Mouse (Mus musculus): ENCODE results near the gene Msi2. TPM values are rescaled to one million over a fixed set of nuclear protein-coding genes. Genes with fewer than 3 reads are reported as not detected.

The Msi2 gene
- polyA plus RNA-seq, 1 experiment: 18.3 TPM

GRCm38 (mm10) chr11:88485088-88485487, 233.2 kb downstream of the Msi2 start:
- TF ChIP-seq GATA1 (IDR thresholded peaks at IDR 0.05; ENCODE audit: low read length): no peak

GRCm38 (mm10) chr11:88484047-88484446, 234.3 kb downstream of the Msi2 start:
- TF ChIP-seq GATA1 (IDR thresholded peaks at IDR 0.05; ENCODE audit: low read length): no peak

DNA sequence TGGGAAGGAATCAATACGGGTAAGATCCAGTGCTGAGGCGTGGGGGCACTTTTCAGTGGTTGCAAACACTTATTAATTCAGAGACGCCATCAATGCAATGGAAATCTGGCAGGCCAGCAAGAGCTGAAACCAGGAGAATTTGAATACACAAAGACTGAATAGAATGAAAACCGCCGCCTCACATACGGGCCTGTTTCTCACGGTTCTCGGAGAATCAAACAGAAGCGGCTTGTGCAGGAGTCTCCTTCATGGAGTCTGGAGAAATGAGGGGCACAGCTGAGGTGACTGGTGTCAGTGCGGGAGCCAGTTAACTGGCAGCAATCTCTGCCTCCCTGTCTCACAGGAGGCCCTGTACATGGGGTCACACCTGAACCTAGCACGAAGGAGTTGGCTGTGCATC, 235.7 kb downstream of the Msi2 start:
- TF ChIP-seq GATA1 (IDR thresholded peaks at IDR 0.05; ENCODE audit: low read length): no peak

GRCm38 (mm10) chr11:88482236-88482635, 236.1 kb downstream of the Msi2 start:
- TF ChIP-seq GATA1 (IDR thresholded peaks at IDR 0.05; ENCODE audit: low read length): no peak

DNA sequence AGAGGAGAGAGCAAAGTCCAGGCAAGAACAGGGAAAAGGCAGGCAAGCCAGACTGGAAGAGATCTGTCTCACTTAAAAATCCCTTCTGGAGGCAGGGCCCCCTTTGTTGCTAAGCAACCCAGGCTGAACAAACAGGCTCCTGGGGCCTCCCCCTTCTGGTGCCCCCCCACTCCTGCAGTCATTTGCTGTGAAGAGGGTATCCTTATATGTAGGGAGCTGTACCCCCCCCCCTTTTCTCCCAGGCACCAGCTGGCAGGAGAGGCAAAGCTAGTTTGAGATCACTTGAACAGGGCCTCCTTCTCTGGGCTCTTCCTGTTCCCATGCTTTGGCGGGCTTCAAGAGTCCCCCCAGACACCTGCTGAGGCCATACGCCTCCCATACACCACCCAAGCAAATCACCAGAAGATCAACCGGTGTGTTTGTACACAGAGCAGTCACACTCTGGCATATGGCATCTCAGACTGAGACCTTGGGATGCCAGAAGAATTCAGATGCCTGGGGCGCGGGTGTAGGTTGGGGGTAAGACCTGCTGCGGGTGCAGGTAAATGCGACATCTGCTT, 236.6 kb downstream of the Msi2 start:
- no peak for TF ChIP-seq GATA1 (IDR thresholded peaks at IDR 0.05; ENCODE audit: low read length)

DNA sequence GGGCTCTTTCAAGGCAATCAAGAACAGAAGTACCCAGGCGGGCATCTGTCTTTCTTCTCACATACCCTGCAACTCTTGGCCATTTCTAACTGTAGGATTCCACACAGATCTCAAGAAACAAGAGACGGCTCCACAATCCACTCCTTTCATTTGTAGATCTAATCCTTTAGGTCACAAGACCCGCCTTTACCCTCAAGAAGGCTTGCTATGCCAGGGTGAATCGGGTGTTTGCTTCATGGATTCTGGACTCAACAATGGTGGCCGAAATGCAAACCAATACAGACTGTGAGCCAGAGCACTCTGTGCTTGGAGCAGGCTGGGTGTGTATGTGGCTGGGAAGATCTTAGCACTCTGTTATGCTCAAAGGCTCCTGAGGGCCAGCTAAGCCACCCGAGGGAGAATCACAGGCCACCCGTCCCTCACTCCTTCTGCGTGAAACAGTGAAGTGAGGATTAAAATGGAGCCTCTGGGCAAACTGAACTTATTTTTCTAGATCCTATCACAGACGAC, 237.2 kb downstream of the Msi2 start:
- TF ChIP-seq GATA1 (IDR thresholded peaks at IDR 0.05; ENCODE audit: low read length): no peak

- no peak for TF ChIP-seq GATA1 (IDR thresholded peaks at IDR 0.05; ENCODE audit: low read length)
Measured at GRCm38 (mm10) chr11:88479498-88479897, 238.8 kb downstream of the Msi2 start.

GRCm38 (mm10) chr11:88474889-88475440, 243.3 kb downstream of the Msi2 start:
- no peak for TF ChIP-seq GATA1 (IDR thresholded peaks at IDR 0.05; ENCODE audit: low read length)

DNA sequence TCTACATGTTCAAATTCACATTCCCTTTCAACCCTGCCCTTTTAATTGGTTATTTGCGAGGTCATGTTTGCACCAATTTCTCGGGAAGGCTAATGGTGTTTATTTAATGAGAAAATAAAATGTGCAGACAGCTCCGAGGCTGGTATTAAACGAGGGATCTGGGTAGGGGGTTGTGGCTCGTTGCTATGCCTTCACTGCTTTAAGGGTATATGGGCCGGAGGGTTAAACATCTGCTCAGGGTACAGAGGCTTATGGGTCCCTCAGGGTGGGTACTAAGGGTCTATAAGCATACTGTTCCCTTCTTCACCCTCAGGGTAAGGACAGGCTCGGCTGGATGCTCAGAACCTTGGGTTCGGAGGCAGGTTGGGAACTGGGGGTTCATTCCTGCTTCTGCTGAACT, 245.6 kb downstream of the Msi2 start:
- no peak for TF ChIP-seq GATA1 (IDR thresholded peaks at IDR 0.05; ENCODE audit: low read length)

DNA sequence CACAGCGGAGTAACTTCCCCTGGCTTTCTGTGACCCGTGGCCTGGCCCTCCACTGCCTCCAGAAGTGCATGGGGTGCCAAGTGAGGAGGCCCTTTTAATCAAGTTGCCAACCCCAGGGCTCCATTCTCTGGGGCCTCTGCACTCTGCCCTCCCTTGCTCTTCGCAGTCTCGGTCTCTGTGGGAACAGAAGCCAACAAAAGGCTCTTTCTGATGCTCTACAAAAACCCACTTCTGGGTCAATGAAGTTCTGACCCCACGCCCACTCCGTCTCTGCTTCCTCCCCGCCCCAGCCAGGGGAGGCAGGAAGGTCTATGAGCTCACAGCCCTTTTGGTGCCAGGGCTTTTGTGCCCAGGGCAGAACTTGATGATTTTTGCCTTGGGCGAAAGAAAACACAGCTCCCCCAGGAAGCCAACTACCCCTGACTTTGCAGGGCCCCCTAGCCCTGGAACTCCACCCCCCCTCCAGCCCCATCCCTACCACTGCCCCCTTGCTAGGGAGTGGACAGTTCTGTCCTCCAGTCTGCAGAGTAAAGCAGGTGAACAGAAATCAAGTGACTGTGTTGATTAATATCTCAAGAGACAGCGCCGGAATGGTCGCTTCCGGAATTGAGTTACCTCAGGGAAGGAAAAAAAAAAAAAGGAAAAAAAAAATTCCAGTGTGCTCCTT, 246.2 kb downstream of the Msi2 start:
- TF ChIP-seq GATA1 (IDR thresholded peaks at IDR 0.05; ENCODE audit: low read length): no peak

DNA sequence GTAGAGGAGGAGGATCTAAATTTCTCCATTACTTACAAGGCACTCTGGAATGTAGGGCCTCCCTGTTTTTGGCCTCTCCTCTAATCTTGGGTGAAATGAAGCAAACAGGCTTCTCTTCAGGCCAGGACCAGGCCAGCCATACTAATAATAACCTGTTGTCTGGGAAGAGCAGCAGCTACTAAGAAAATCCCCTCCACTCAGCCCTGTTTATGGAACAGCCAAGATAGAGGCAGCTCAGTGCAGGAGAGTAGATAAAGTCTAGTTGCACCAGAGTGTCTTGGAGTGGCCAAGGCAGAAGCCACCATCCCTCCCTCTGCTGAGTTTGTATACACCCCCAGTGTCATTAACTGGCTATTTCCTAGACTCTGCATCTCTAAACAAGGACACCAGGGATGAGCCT, 247.7 kb downstream of the Msi2 start:
- no peak for TF ChIP-seq GATA1 (IDR thresholded peaks at IDR 0.05; ENCODE audit: low read length)

- TF ChIP-seq GATA1 (IDR thresholded peaks at IDR 0.05; ENCODE audit: low read length): no peak
Measured at GRCm38 (mm10) chr11:88468996-88469395, 249.3 kb downstream of the Msi2 start.

DNA sequence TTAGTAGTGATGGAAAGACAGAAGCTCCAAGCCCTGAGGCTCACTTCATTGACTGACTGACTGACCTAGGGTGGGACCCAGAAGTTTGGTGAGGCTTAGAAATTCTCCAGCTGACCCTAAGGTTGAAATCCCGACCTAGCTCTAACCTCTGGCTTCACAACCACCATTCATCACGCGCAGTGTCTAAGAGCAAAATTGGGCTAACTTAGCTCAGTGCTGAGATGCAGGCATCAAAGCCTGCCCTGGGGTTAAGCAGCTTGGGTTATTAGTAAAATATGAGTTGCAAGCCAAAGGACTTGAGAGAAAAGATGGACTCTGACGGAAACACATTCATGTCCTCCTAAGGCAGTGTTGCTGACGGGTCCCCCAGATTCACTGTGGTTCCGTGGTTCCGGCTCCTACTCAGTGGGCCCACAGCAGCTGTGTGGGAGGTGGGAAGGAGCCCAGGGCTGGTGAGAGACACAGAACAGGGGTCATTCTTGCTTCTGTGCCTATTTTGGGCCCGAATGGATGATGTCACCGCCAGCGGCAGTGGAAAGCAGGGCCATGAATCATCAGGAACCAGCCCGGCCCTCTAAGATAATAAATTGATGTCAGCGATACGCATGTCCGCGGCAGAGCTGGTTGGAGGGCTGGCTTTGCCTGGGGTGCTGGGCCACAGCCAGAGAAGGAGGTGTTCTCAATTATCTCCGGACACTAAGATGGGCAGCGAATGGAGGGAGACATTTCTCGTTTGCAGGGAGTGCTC, 250.6 kb downstream of the Msi2 start:
- TF ChIP-seq GATA1 (IDR thresholded peaks at IDR 0.05; ENCODE audit: low read length): no peak

DNA sequence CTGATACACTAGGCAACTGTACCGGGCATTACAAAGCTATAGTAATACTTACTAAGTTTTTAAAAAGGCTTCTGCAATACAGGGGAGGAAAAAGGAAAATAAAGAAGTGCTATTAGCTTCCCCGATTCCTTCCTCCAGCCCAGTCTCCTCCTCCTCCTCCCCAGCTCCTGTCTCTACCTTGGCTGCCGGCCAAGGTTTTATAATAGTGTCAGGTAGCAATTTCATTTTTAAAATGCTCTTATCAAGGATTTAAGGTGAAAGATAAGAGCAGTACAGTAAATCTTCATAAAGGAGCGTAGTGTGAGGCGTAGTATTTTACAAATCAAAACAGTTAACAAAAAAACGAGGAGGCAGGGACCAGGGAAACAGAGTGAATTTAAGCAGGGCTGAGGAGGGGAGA, 254.4 kb downstream of the Msi2 start:
- TF ChIP-seq GATA1 (IDR thresholded peaks at IDR 0.05; ENCODE audit: low read length): no peak

GRCm38 (mm10) chr11:88462789-88463188, 255.5 kb downstream of the Msi2 start:
- no peak for TF ChIP-seq GATA1 (IDR thresholded peaks at IDR 0.05; ENCODE audit: low read length)

- TF ChIP-seq GATA1 (IDR thresholded peaks at IDR 0.05; ENCODE audit: low read length): no peak
Measured at GRCm38 (mm10) chr11:88461601-88462000, 256.7 kb downstream of the Msi2 start.

Data from G1E-ER4 (cell line).